Mouse (Mus musculus): Measurements from ENCODE around the gene Slc39a5.

GRCm38 (mm10) chr10:128403931-128404330 lies 2.9 kb upstream of the Slc39a5 start:
- TF ChIP-seq CTCF (IDR thresholded peaks at IDR 0.05; ENCODE audit: low read depth, low read length) (no peak), GATA1 (IDR thresholded peaks at IDR 0.05; ENCODE audit: borderline replicate concordance, low read length) (no peak), GATA2 (IDR thresholded peaks at IDR 0.05; ENCODE audit: borderline replicate concordance, low read depth, low read length) (no peak), POLR2AphosphoS5 (IDR thresholded peaks at IDR 0.05; ENCODE audit: insufficient replicate concordance, low read depth, low read length) (no peak)
